Mouse (Mus musculus): ENCODE data around the gene Prkn.

The Prkn gene

DNA sequence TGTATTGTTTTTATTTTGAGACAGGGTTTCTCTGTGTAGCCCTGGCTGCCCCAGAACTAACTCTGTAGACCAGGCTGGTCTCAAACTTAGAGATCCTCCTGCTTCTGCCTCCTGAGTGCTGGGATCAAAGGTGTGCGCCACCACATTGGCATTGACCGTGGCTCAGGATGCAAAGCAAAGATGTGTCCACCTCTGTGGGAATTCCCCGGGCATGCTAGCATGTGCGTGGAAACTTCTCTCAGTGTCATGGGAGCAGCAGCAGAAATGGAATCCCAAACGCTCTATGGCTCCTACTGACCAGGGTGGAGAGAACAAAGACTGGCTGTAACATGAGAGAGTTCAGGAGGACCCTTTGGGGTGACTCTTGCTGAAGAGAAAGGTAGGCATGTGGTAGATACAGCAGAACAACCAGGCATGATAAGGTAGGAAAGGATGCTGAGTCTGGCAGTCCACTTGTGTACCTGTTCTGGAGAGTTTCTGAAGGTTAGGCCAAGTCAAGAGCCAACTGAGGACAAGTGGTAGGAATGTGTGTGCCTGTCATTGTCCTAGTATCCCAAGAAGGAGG is 1201.0 kb downstream of the Prkn start:
- DNase-seq (ENCODE audit: low spot score), result no peak

DNA sequence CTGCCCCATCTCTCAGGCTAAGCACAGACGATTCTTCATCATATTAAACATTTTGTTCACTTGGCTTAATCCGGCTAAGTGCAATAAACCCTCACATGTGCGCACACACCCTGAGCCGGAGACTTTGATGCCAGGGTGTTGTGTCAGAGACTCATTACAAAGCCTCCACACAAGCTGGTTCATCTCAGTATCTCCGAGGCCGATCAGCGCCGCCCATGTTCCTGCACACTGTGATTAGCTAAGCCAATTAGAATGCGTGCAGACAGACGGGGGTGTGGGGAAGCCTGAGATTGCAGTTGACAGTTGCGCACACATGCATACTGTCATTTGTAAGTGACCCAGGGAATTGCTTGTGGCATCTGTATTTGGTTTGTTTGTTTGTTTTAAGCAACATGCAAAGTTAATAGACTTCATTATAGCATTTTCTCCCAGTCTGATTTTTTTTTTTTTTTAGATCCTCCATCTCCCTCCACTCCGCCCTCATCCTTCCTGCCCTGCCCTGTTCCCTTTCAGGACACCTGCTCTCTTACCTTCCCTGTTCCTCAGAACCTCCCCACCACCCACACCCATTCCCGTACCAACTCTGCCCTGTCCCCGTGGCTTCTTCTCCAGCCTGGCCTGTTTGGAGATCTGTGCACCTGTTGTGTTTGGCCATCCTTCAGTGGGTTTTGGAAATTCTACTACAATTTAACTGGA is 1202.5 kb downstream of the Prkn start:
- DNase-seq (ENCODE audit: low spot score), result peak; percentile 48

DNA sequence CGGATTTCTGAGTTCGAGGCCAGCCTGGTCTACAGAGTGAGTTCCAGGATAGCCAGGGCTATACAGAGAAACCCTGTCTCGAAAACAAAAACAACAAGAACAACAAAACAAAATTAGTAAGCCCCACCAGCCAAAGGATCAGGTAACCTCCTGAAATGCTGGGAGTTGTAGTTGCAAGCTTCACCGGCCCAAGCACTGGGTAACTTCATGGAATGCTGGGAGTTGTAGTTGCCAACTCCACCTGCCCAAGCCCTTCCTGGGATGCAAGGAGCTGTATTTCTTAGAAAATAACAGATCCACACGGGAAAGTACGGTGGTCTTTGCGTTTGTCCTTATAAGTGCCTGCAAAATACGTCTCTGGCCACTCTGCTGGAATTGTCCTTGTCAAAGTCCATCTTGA is 1204.0 kb downstream of the Prkn start:
- no peak for DNase-seq (ENCODE audit: low spot score)

DNA sequence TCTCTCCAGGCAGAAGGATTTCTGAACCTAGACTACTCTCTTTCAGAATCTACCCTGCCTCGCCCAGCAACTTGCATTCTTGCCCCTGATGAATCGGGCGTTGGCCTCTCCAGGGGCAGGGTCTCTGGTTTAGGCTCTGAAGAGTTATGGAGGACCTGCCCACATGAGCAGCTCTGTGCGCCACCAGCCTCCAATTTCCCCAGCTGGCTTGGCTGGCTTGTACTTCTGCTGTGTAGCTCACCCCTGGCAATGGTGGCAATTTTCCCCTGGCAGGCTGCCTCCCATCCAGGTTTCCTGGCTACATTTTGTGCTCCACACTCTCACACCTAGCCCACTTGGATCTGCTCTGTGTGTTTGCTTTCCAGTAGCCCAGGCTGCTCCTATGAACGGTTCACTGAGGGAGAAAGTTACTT is 1205.7 kb downstream of the Prkn start:
- no peak for DNase-seq (ENCODE audit: low spot score)

DNA sequence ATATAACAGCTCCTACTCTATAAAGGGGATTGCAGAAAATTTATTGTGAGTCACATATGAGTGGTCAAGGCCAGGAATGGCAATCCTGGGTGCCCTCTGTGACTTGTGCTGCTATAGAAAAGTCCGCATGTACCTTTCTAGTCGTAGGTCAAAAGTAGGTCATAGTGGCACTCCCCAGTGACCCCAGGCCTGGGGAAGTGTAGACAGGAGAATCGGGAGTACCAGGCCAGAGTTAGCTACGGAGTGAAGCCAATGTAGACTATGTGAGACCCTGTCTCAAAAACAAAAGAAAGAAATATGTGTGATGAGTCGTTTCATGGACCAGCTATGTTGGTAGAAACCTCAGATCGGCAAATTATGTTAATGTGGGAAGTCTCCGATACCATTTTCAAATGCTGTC is 1206.8 kb downstream of the Prkn start:
- no peak for DNase-seq (ENCODE audit: low spot score)

DNA sequence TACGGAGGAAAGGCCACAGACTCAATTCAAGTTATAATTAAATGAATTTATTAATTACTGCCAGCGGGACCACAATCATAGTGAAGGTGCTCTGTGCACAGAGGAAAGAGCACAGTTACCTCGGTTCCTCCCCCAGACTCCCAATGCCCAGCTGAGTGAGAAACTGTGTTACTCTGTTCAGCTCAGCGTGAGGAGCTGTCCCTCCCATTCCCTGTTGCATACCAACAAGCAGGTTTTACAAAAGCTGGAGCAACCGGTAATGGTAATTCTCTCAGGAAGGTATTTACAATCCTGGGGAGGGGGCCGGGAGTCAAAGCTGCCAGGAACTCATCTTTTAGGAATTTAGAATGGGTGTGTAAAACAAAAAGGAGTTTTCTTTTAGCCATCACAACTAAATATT is 1207.3 kb downstream of the Prkn start:
- DNase-seq (ENCODE audit: low spot score), result no peak

DNA sequence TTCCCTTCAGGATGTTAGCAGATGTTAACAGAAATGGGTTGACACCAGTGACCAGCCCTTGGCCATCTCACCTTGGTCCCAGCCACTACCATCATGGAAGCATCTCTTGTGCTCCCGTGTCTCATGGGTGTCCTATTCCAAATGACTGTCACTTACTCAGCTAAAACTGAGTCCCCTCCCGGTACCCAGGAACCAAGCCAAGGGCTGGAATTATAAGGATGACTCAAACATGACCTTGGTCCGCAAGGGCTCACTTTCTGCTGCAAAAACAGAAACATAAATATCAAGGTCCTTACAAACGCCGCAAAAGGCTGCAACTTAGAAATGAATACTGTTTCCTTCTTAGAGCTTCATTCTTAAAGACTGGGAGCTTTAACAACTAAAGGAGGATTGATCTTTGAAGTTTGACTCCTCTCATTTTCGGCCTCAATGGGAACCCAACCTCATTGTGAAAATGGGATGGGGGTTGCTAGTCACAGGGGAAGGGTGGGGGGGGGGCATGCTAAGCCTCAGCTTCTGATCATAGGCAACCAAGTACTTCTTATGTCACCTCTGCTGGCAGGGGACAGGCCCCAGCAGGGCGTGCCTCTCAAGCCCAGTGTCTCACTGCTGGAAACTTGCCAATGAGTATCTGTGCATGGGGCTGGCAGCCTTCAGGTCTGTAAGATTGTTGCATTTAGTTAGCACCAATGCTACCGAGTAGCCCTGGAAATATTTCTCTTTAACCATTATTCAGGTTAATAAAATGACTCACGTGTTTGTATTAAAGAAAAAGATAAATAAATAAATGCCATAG is 1208.7 kb downstream of the Prkn start:
- DNase-seq (ENCODE audit: low spot score), result no peak

DNA sequence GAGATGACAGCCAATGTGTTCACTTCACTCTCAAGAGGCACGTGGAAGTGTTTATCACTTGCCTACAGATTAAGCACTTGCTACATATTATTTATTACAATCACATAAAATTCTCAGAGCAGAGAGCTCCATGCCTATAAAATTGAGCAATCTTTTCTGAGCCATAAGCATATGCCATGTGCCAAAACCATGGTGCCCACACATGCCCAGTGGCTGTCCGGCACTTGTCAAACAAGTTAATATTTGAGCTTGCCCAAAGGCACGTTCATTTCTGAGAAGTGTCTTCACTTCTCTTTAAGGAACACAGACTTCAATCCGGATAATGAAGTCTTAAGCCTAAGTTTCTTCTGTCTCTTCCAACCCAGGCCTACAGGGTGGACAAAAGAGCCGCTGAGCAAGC is 1210.1 kb downstream of the Prkn start:
- no peak for DNase-seq (ENCODE audit: low spot score)

DNA sequence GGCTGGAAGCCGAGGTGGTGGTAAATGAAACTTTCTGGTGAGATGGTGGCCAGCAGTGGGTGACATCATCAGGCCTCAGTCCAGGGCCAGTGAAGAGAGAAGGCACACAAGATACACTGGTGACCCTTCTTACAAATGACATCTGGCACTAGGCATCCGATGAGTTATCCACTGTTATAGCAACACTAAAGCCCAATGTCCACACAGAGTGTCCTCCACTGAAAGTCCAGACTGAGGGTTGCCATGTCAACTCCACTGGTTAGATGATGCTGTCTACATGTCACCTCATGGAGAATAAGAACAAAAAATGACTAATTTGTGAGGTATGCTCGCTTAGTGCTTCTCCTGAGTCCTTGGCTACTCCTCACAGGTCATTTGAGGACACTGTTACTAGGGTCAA is 1210.8 kb downstream of the Prkn start:
- DNase-seq (ENCODE audit: low spot score), result peak; percentile 42

DNA sequence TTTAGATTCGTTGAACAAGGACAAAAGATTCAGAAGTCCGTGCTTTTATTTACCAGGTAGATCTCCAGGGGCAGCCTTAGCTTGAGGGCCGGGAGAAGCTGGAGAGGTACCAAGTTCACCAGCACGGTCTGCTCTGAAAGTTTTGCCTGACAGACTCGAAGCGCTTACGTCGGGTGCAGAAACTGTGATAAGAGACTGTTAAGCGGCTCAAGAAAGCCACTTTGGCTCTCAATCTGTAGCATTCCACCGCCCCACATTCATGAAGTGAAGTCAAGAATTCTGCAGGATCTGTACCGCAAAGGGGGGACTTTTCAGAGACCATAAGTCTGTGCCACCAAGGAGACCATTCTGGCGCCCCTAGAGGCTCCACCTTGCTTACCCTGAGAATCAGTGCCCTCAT is 1212.5 kb downstream of the Prkn start:
- DNase-seq (ENCODE audit: low spot score), result peak; percentile 57

DNA sequence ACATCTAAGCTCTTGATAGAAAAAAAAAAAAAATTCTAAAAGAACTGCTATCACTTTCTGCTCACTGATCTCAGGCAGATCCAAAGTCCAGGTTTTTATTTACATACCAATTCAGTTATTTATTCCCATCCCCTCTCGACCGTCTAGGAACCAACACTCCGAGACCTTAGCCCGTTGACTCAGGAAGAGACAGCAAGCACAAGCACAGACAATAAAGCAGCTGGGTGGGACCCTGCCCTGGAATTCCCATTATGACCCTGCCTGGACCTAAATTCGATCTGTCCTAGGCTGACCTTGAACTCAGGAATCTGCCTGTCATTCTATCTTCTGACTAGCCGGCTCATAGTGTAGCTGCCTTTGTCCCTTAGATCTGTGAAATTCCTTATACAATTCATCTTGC is 1218.9 kb downstream of the Prkn start:
- no peak for DNase-seq (ENCODE audit: low spot score)

DNA sequence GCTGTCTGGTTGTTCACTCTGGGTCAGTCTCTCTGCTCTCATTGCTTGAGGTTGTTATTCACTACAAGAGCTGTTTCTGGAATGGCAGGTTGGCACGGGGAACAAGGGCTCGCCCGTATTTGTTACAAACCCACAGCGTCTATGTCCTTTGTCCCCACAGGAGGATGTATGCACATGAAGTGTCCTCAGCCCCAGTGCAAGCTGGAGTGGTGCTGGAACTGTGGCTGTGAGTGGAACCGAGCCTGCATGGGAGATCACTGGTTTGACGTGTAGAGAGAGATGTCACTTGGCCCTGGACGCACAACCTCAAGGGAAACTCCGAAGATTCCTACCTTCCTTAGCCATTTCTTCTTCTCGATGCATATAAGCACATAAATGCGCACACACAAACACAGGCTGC is 1221.2 kb downstream of the Prkn start:
- no peak for DNase-seq (ENCODE audit: low spot score)

DNA sequence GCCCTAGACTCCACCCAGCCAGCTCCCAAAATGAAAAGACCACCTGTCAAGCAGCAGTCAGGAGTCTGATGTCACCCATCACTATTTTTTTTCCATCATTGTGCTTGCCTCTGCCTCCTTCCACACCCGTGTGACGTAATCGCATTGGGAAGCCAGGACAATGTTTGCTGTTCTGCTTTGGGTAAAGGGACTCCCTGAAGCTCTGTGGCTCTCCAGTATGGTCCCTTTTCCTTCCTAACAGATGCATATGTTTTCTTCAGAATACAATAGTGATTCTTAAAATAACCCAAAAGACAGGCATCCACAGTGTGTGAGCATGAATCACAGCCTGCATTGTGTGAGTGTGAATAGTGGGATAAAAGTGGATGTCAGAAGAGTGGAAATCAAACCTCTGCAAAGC is 1222.7 kb downstream of the Prkn start:
- DNase-seq (ENCODE audit: low spot score), result no peak

DNA sequence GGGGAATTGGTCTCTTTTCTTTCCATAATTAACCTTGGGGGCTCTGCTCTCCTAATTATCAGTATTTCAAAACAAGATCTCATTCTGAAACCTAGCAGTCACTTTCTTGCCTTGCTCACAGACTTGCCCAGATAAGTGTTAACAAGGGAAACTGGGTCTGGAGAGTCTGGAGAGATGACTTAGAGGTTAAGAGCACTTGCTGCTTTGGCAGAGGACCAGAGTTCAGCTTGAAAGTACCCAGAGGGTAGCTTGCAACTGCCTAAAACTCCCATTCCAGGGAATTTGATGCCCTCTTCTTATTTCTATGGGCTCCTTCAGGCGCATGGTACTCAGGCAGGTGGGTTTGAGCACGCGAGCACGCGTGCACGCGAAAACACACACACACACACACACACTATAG is 1223.3 kb downstream of the Prkn start:
- DNase-seq (ENCODE audit: low spot score), result peak; percentile 63

DNA sequence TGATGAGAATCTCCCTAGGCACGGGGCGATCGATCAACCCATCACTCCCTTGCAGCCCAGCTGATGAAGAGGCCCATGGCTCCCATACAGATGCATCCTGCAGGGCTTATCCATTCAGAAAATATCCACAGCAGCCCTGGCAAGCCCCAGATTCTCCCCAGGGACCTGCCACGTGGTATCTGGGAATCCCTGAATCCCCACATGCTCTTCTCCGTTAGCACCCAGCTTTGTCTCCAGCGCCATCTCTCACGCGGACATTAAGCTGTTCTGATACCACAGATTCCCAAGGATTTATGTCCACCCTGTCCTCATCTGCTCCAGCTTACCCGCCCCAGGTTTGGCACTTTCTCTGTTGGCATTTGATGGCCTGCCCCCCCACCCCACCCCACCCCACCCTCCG is 1225.9 kb downstream of the Prkn start:
- DNase-seq (ENCODE audit: low spot score), result no peak

DNA sequence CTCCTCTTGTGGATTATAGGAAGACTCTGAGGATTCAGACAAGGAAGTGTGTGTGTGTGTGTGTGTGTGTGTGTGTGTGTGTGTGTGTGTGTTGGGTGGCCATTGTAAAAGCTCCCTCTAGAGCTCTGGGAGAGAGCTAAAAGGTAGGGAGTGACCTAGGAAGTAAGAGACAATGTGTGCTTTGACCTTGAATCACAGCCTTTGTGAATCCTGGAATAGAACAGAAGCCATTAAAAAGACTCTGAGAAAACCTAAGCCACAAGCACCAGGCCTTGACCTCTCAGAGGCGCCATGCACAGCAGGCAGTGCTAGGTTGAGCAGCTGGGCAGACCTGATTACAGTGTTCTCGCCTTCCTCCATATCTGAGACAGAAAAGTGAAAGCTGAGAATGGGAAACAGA is 1236.6 kb downstream of the Prkn start:
- DNase-seq (ENCODE audit: low spot score), result no peak

DNA sequence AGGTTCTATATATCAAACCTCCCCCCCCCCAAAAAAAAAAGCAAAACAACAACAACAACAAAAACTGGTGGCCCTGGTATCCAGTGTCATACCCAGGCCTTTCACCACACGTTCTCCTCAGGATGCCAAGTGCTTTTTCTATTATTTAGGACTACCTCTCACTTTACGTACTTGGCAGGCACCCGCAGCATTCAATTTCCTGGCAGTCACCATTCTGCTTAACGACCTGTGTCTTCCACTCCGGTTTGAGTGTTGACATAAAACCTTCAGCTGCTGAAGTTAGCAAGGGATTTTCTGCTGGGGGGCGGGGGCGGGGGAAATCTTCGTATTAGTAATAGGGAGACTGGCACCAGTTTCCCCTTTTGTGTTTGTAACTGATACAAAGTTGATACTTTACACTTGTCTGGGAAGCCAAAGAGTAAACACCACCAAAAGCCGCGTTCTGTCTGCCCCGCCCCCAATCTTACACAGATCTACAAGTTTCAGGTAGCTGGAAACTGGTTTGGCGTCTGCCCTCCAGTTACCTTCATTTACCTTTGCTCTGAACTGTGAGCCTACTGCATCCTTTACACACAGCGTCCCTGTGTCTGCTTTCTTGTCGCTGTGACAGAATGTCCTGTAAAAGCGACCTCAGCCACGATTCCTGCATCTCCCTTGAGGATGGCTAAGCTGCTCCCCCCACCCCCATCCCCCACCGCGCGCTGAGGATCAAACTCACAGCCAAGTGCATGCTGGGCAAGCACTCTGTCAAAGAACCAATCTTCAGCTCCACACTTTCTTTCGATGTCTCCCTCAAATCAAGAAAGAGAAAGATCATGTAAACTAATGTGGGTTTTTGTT is 1240.7 kb downstream of the Prkn start:
- peak; percentile 50 for DNase-seq (ENCODE audit: low spot score)

DNA sequence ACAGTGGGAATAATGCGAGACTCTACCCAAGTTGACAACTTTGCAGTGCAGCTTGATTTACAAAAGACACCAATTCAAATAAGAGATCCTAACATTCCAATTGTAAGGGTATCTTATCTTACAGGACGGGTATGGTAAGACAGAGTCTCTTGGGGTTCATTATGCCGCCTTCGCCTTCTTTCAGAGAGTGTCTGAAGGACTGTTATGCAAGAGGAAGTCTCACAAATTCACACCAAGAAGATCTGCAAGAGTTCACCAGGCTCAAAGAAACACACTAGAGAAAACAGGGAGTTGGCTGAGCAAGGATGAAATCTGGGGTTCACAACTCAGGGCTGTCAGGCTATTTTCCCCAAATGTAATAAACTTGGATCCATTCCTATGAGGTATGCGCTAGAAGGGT is 1242.0 kb downstream of the Prkn start:
- no peak for DNase-seq (ENCODE audit: low spot score)

DNA sequence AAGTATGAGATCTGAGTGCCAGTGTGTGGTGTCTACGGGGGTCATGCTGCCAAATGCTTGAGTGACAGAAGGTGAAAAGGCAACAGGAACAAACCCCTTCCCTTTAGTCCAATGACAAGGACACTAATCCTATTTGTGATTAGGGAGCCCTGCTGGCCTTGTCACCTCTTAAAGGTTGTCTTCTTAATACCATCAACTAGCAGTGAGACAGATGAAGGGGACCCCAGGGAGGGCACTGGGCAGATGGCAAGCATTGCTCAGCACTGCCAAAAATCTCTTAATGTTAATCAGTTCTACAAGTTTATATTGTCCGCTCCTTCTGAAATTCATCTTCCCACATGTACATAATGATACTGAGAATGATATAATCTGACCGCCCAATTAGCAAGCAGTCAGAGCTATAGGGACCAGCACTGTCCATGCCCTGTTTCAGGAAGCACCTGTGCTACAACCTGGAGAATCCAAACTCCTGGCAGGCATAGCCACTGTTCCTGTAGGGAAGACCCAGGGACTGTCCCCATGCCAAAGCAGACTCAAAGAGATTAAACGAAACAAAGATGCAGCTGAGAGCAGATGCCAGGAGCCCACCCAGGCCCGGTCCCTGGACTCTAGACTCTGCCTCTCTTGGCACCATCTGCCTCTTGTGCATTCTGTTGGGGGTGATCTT is 1250.2 kb downstream of the Prkn start:
- no peak for DNase-seq (ENCODE audit: low spot score)

DNA sequence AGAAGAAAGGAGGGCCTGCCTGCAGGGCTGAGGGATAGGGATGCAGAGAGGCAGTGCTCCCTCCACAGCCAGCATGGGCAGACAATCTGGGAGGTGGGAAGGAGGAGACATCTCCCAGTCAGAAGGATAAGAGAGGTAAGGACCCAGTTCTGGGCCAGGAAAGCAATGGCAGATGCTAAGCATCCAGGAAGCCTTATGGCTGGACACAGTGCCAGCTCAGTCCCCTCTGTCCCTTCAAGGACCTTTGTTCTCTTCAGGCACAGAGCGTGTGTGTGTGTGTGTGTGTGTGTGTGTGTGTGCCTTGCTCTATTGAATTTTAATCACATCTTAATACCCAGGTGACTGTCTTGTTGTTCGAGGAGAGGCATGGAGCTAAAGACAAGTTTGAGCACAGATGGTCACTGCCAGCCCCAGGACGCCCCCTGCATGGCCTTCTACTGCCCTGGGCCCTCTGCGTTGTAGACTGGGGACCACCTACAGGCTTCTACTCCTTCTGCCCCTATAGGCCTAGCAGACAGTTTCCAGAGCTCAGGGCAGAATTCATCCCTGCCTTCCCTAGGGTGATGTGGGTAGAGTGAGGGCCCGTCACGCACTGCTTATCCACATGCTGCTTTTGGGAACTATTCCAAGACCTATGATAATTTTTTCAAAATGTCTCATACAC is 1252.8 kb downstream of the Prkn start:
- no peak for DNase-seq (ENCODE audit: low spot score)

DNA sequence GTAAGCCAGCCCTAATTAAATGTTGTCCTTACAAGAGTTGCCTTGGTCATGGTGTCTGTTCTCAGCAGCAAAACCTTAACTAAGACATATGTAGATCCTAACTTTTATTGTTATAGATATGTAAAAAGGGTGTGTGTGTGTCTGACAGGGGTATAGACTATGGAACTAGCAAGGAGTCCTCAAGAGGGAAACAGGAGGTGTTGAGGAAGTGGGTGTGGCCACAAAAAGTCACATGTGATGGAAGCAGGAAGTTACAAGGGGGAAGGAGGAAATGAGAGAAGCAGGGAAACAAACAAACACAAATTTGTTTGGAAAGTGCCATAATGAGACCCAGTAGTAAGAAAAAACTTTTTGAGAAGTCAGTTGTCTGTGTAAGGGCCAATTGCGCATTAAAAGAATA is 1253.8 kb downstream of the Prkn start:
- DNase-seq (ENCODE audit: low spot score), result no peak

Measured in lung, postnatal 25 days (tissue).